In the genomic region with DNA sequence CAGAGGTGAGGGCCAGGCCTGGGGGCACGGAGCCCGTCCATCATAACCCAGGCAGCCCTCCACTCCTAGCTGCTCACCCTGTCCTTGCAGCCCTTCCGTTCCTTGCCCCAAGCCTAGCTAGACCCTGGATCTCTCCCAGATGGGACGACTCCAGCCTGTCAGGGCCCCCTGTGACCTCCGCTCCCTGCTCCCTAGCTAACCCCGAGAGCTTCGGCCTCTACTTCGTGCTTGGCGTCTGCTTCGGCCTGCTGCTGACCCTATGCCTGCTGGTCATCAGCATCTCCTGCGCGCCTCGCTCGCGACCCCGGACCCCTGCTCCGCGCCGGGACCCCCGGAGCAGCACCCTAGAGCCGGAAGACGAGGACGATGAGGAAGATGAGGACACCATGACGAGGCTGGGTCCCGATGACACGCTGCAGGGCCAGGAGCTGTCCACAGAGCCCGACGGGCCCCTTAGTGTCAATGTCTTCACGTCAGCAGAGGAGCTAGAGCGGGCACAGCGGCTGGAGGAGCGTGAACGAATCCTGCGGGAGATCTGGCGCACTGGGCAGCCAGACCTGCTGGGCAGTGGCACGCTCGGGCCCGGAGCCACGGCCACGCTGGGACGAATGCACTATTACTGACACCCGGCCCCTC, we compare ENCODE assay signal across 8 mouse cellular contexts. TPM values are rescaled to one million over a fixed set of nuclear protein-coding genes. Genes with fewer than 3 reads are reported as not detected.
DNase-seq lines count a peak whose midpoint lies in the region; ATAC-seq and TF ChIP-seq lines count a peak whose summit lies in the region.

No protein-coding gene starts in this region.

- intact Hi-C loops in heart, adult 2 months (cut with DNase I) = no loop called here
- intact Hi-C loops in left cerebral cortex, postnatal 10 days (cut with DNase I) = no loop called here

- peak overlapping the region; percentile 95 for H3K27ac ChIP-seq in heart, adult 2 months
- peak overlapping the region; percentile 86 for H3K27ac ChIP-seq in embryonic fibroblast, embryonic 13.5 days (ENCODE audit: insufficient read depth, low read length)
- H3K27ac ChIP-seq in intestine, embryonic 16.5 days (ENCODE audit: low read length) = peak overlapping the region; percentile 85

- ATAC-seq in intestine, embryonic 16.5 days = peak; percentile 3; the same call in 1 of the 2 replicates
- ATAC-seq in activated CD4-positive, CD25-positive, alpha-beta regulatory T cell, adult 4 months = no peak

- 22% methylated on average over 42 of the region's 42 CpGs for WGBS in heart, adult 2 months
- 31% methylated on average over 42 of the region's 42 CpGs for whole genome bisulfite sequencing in intestine, embryonic 16.5 days

- TF ChIP-seq CTCF in heart, adult 2 months (IDR thresholded peaks at IDR 0.05) = no peak
- no peak for TF ChIP-seq CTCF in embryonic fibroblast, embryonic 13.5 days (IDR thresholded peaks at IDR 0.05; ENCODE audit: borderline replicate concordance, insufficient read depth, low read length)

- no peaks in the 10 kb centered on the region for H3K9me3 ChIP-seq in intestine, embryonic 16.5 days (ENCODE audit: control insufficient read depth, low read length)

- H3K36me3 ChIP-seq in heart, adult 2 months (ENCODE audit: control insufficient read depth, insufficient read depth, low read length) = no peaks in the 10 kb centered on the region; the same call in 1 of the 2 replicates
- peaks cover 2% of the 10 kb centered on the region; the same call in 1 of the 2 replicates for H3K36me3 ChIP-seq in intestine, embryonic 16.5 days (ENCODE audit: control insufficient read depth, insufficient read depth, low read length)

- no peak for DNase-seq in heart, adult 2 months
- DNase-seq in heart, postnatal 4 days = no peak
- peak; percentile 39 for DNase-seq in lung, postnatal 14 days
- DNase-seq in left cerebral cortex, postnatal 10 days (ENCODE audit: extremely low spot score in 1 of 2, low spot score in 2 of 2) = no peak
- no peak for DNase-seq in ovary, adult 18-20 months (ENCODE audit: low spot score)

- TF ChIP-seq EP300 in heart, adult 2 months (IDR thresholded peaks at IDR 0.05; ENCODE audit: insufficient read depth, low read depth, low read length) = no peak

- no peak for TF ChIP-seq POLR2A in heart, adult 2 months (IDR thresholded peaks at IDR 0.05; ENCODE audit: insufficient read depth, low read depth, low read length)
- TF ChIP-seq POLR2A in embryonic fibroblast, embryonic 13.5 days (IDR thresholded peaks at IDR 0.05; ENCODE audit: low read depth, low read length) = no peak; the same call in 1 of the 2 replicates

- peak overlapping the region; percentile 91 for H3K9ac ChIP-seq in heart, adult 2 months (ENCODE audit: low read depth, low read length)
- peak overlapping the region; percentile 82 for H3K9ac ChIP-seq in intestine, embryonic 16.5 days (ENCODE audit: low read depth, low read length)

- peak overlapping the region; percentile 87 for H3K4me2 ChIP-seq in intestine, embryonic 16.5 days (ENCODE audit: low read depth, low read length)

- H3K27me3 ChIP-seq in heart, adult 2 months (ENCODE audit: control insufficient read depth, insufficient read depth, low read length) = no peaks in the 10 kb centered on the region
- no peaks in the 10 kb centered on the region for H3K27me3 ChIP-seq in intestine, embryonic 16.5 days (replicated peaks; ENCODE audit: control insufficient read depth, insufficient read depth, low read length)

- H3K4me3 ChIP-seq in heart, adult 2 months = peak overlapping the region; percentile 61
- H3K4me3 ChIP-seq in embryonic fibroblast, embryonic 13.5 days (ENCODE audit: insufficient read depth, low read length) = peak overlapping the region; percentile 69
- peak overlapping the region; percentile 67 for H3K4me3 ChIP-seq in intestine, embryonic 16.5 days (ENCODE audit: low read length)

- H3K4me1 ChIP-seq in heart, adult 2 months (ENCODE audit: control insufficient read depth, insufficient read depth, low read length) = peaks cover 20% of the 10 kb centered on the region
- no peaks in the 10 kb centered on the region for H3K4me1 ChIP-seq in embryonic fibroblast, embryonic 13.5 days (ENCODE audit: control insufficient read depth, insufficient read depth, low read length)
- H3K4me1 ChIP-seq in intestine, embryonic 16.5 days (ENCODE audit: control insufficient read depth, insufficient read depth, low read length) = peaks cover 28% of the 10 kb centered on the region

- H3K79me2 ChIP-seq in heart, adult 2 months (replicated peaks; ENCODE audit: control insufficient read depth, insufficient read depth, low read length) = no peaks in the 10 kb centered on the region

RNA-seq across cellular contexts. Expression of a gene that starts 1.6 kb away (rescaled TPM):
- total RNA-seq in heart, adult 2 months (2021) = 10 to 100 TPM in 1 of 2 experiments, 1 to 10 TPM in 1; 9.5 to 11.9 TPM
- polyA plus RNA-seq in heart, adult 2 months (2012; rRNA removed) = 15.2 and 19.7 TPM in 2 replicates
- total RNA-seq in heart, postnatal 4 days (2021) = 10 to 100 TPM; 27.3 to 29.3 TPM
- polyA plus RNA-seq in embryonic fibroblast, embryonic 13.5 days (2011; ENCODE audit: insufficient read length, low read depth, missing spikeins) = 41.0 and 53.7 TPM in 2 replicates
- polyA plus RNA-seq in intestine, embryonic 16.5 days (2015; fragmentation: Nextera tagmentation; extraction: Ambion mirVana) = 34.7 and 35.4 TPM in 2 replicates
- total RNA-seq in left cerebral cortex, postnatal 10 days (2021) = 1 to 10 TPM; 6.8 to 8.0 TPM
- 10 to 100 TPM; 18.8 to 19.0 TPM for polyA plus RNA-seq in activated CD4-positive, CD25-positive, alpha-beta regulatory T cell, adult 4 months (2017; shearing (Covaris generic))

RNA-seq across cellular contexts. Expression of a gene that starts 14.1 kb away (rescaled TPM):
- 1 to 10 TPM; 1.5 to 2.7 TPM for total RNA-seq in heart, adult 2 months (2021)
- 1.9 and 2.0 TPM in 2 replicates for polyA plus RNA-seq in heart, adult 2 months (2012; rRNA removed)
- total RNA-seq in heart, postnatal 4 days (2021) = 1 to 10 TPM; 1.6 to 1.8 TPM
- 2.5 and 3.8 TPM in 2 replicates for polyA plus RNA-seq in embryonic fibroblast, embryonic 13.5 days (2011; ENCODE audit: insufficient read length, low read depth, missing spikeins)
- polyA plus RNA-seq in intestine, embryonic 16.5 days (2015; fragmentation: Nextera tagmentation; extraction: Ambion mirVana) = 13.2 and 13.9 TPM in 2 replicates
- total RNA-seq in left cerebral cortex, postnatal 10 days (2021) = 1 to 10 TPM; 1.3 to 1.7 TPM
- polyA plus RNA-seq in activated CD4-positive, CD25-positive, alpha-beta regulatory T cell, adult 4 months (2017; shearing (Covaris generic)) = under 1 TPM in 1 of 2 experiments, not detected in 1; 0.92 TPM

RNA-seq across cellular contexts. Expression of a gene that starts 45.4 kb away (rescaled TPM):
- 10 to 100 TPM; 41.6 to 53.8 TPM for total RNA-seq in heart, adult 2 months (2021)
- 36.3 and 36.7 TPM in 2 replicates for polyA plus RNA-seq in heart, adult 2 months (2012; rRNA removed)
- total RNA-seq in heart, postnatal 4 days (2021) = 10 to 100 TPM; 32.5 to 33.2 TPM
- 26.4 and 34.1 TPM in 2 replicates for polyA plus RNA-seq in embryonic fibroblast, embryonic 13.5 days (2011; ENCODE audit: insufficient read length, low read depth, missing spikeins)
- polyA plus RNA-seq in intestine, embryonic 16.5 days (2015; fragmentation: Nextera tagmentation; extraction: Ambion mirVana) = 26.1 and 28.5 TPM in 2 replicates
- total RNA-seq in left cerebral cortex, postnatal 10 days (2021) = 10 to 100 TPM; 18.6 to 25.9 TPM
- 10 to 100 TPM; 15.5 to 20.4 TPM for polyA plus RNA-seq in activated CD4-positive, CD25-positive, alpha-beta regulatory T cell, adult 4 months (2017; shearing (Covaris generic))

RNA-seq across cellular contexts. Expression of a gene that starts 52.7 kb away (rescaled TPM):
- total RNA-seq in heart, adult 2 months (2021) = 10 to 100 TPM; 17.0 to 18.9 TPM
- 33.1 and 33.8 TPM in 2 replicates for polyA plus RNA-seq in heart, adult 2 months (2012; rRNA removed)
- total RNA-seq in heart, postnatal 4 days (2021) = 10 to 100 TPM; 17.3 to 18.4 TPM
- 34.3 and 38.7 TPM in 2 replicates for polyA plus RNA-seq in embryonic fibroblast, embryonic 13.5 days (2011; ENCODE audit: insufficient read length, low read depth, missing spikeins)
- 54.8 and 57.5 TPM in 2 replicates for polyA plus RNA-seq in intestine, embryonic 16.5 days (2015; fragmentation: Nextera tagmentation; extraction: Ambion mirVana)
- 10 to 100 TPM; 16.2 to 16.8 TPM for total RNA-seq in left cerebral cortex, postnatal 10 days (2021)
- polyA plus RNA-seq in activated CD4-positive, CD25-positive, alpha-beta regulatory T cell, adult 4 months (2017; shearing (Covaris generic)) = 10 to 100 TPM; 67.3 to 70.5 TPM

RNA-seq across cellular contexts. Expression of a gene that starts 53.4 kb away (rescaled TPM):
- 100 to 1,000 TPM; 100 to 118 TPM for total RNA-seq in heart, adult 2 months (2021)
- polyA plus RNA-seq in heart, adult 2 months (2012; rRNA removed) = 37.9 and 61.4 TPM in 2 replicates
- total RNA-seq in heart, postnatal 4 days (2021) = 100 to 1,000 TPM; 226 TPM
- 311 and 382 TPM in 2 replicates for polyA plus RNA-seq in embryonic fibroblast, embryonic 13.5 days (2011; ENCODE audit: insufficient read length, low read depth, missing spikeins)
- polyA plus RNA-seq in intestine, embryonic 16.5 days (2015; fragmentation: Nextera tagmentation; extraction: Ambion mirVana) = 132 and 141 TPM in 2 replicates
- total RNA-seq in left cerebral cortex, postnatal 10 days (2021) = 100 to 1,000 TPM; 131 to 139 TPM
- polyA plus RNA-seq in activated CD4-positive, CD25-positive, alpha-beta regulatory T cell, adult 4 months (2017; shearing (Covaris generic)) = 100 to 1,000 TPM; 205 to 236 TPM
